ENCODE assay signal across 20 mouse cellular contexts in genomic region chr14:121110492-121111267, GRCm38 (mm10).
DNase-seq lines count a peak whose midpoint lies in the region; ATAC-seq and TF ChIP-seq lines count a peak whose summit lies in the region.
"Had no signal": no experiment of that assay in that cellular context is flagged by ENCODE, and none has a peak within 500 bp of the region (broad histone marks: within the 10 kb centered on the region; RNA-seq: fewer than 3 reads in every experiment).

No protein-coding gene starts in this region.

- no peaks in the 10 kb centered on the region for H3K27me3 ChIP-seq in heart, embryonic 11.5 days (ENCODE audit: control insufficient read depth, insufficient read depth, low read length)
- H3K27me3 ChIP-seq in liver, embryonic 14.5 days (ENCODE audit: control insufficient read depth, insufficient read depth, low read length) = no peaks in the 10 kb centered on the region
- no peaks in the 10 kb centered on the region for H3K27me3 ChIP-seq in intestine, postnatal 0 days (replicated peaks; ENCODE audit: control insufficient read depth, insufficient read depth, low read length)
- H3K27me3 ChIP-seq: CH12.LX; heart, embryonic 15.5 days; hindbrain, embryonic 12.5 days; neural tube, embryonic 13.5 days had no signal

- no peak overlapping the region for H3K9ac ChIP-seq in heart, embryonic 11.5 days (ENCODE audit: low read depth, low read length)
- no peak overlapping the region for H3K9ac ChIP-seq in liver, embryonic 14.5 days (replicated peaks)
- H3K9ac ChIP-seq in intestine, postnatal 0 days (ENCODE audit: low read depth, low read length) = no peak overlapping the region
- H3K9ac ChIP-seq: heart, embryonic 15.5 days; hindbrain, embryonic 12.5 days; neural tube, embryonic 13.5 days had no signal

- no peak overlapping the region for H3K27ac ChIP-seq in heart, embryonic 11.5 days (ENCODE audit: low read depth, low read length)
- H3K27ac ChIP-seq in liver, embryonic 14.5 days = no peak overlapping the region
- no peak overlapping the region for H3K27ac ChIP-seq in intestine, postnatal 0 days (ENCODE audit: low read depth, low read length)
- H3K27ac ChIP-seq: heart, embryonic 15.5 days; hindbrain, embryonic 12.5 days; neural tube, embryonic 13.5 days; stomach, postnatal 0 days had no signal

- H3K4me1 ChIP-seq in heart, embryonic 11.5 days (ENCODE audit: control insufficient read depth, insufficient read depth, low read length) = peaks cover 55% of the 10 kb centered on the region
- peaks cover 0 to 7% of the 10 kb centered on the region in 2 experiments; a peak in 2 of 4 replicates for H3K4me1 ChIP-seq in liver, embryonic 14.5 days (replicated peaks; ENCODE audit: control insufficient read depth in 2 of 2, insufficient read depth in 2 of 2, low read length in 1 of 2)
- H3K4me1 ChIP-seq in intestine, postnatal 0 days (replicated peaks; ENCODE audit: control insufficient read depth, insufficient read depth, low read length) = 0 out of 2 replicates have a peak, but pooled peaks cover 12% of the 10 kb centered on the region

- DNase-seq in heart, adult 11 months = peak; percentile 68
- DNase-seq in liver, embryonic 14.5 days (ENCODE audit: low read depth in 3 of 3, low spot score in 3 of 3) = peak; percentile 16 to 47 (median 22)
- DNase-seq in liver = no peak
- DNase-seq in adrenal gland, adult 2 months = no peak
- DNase-seq in urinary bladder, postnatal 10 days (ENCODE audit: low spot score) = no peak
- no peak for DNase-seq in gastrocnemius, adult 18-20 months (ENCODE audit: low spot score)
- DNase-seq: adrenal gland, adult 8-10 months; cerebellum, adult 9-10 months; gastrocnemius, postnatal 36 days; kidney, postnatal 10 days; right cerebral cortex, postnatal 25 days had no signal

- 65% methylated on average over 13 of the region's 13 CpGs for WGBS in heart, embryonic 11.5 days (ENCODE audit: insufficient replicate concordance)
- WGBS in liver, embryonic 14.5 days (ENCODE audit: insufficient replicate concordance) = 61% methylated on average over 13 of the region's 13 CpGs
- WGBS in intestine, postnatal 0 days = 41% methylated on average over 13 of the region's 13 CpGs

- no peak overlapping the region for H3K4me2 ChIP-seq in heart, embryonic 11.5 days
- no peak overlapping the region for H3K4me2 ChIP-seq in liver, embryonic 14.5 days (ENCODE audit: low read depth)
- H3K4me2 ChIP-seq in intestine, postnatal 0 days (replicated peaks; ENCODE audit: low read depth) = no peak overlapping the region
- H3K4me2 ChIP-seq: heart, embryonic 15.5 days; hindbrain, embryonic 12.5 days; midbrain, embryonic 11.5 days; neural tube, embryonic 13.5 days had no signal

- no peak overlapping the region for H3K4me3 ChIP-seq in heart, embryonic 11.5 days (ENCODE audit: low read depth, low read length)
- H3K4me3 ChIP-seq in liver, embryonic 14.5 days (ENCODE audit: insufficient read depth in 1 of 2, low read depth in 2 of 2, low read length in 2 of 2) = no peak overlapping the region
- no peak overlapping the region for H3K4me3 ChIP-seq in intestine, postnatal 0 days (ENCODE audit: low read depth, low read length)
- H3K4me3 ChIP-seq: heart, embryonic 15.5 days; hindbrain, embryonic 12.5 days; neural tube, embryonic 13.5 days had no signal

- no peaks in the 10 kb centered on the region for H3K9me3 ChIP-seq in heart, embryonic 11.5 days (replicated peaks; ENCODE audit: control insufficient read depth, low read length)
- H3K9me3 ChIP-seq in liver, embryonic 14.5 days (ENCODE audit: control insufficient read depth, low read length) = no peaks in the 10 kb centered on the region
- no peaks in the 10 kb centered on the region for H3K9me3 ChIP-seq in intestine, postnatal 0 days (ENCODE audit: control insufficient read depth)
- H3K9me3 ChIP-seq: heart, embryonic 15.5 days; hindbrain, embryonic 12.5 days; neural tube, embryonic 13.5 days had no signal

- no peaks in the 10 kb centered on the region for H3K36me3 ChIP-seq in heart, embryonic 11.5 days (ENCODE audit: control insufficient read depth, insufficient read depth, low read length)
- H3K36me3 ChIP-seq in liver, embryonic 14.5 days (replicated peaks; ENCODE audit: control insufficient read depth, insufficient read depth, low read depth) = no peaks in the 10 kb centered on the region
- H3K36me3 ChIP-seq in intestine, postnatal 0 days (ENCODE audit: control insufficient read depth, insufficient read depth) = peaks cover 7% of the 10 kb centered on the region; the same call in 1 of the 2 replicates
- H3K36me3 ChIP-seq: heart, embryonic 15.5 days had no signal

- no peak for ATAC-seq in heart, embryonic 11.5 days (replicated peaks; ENCODE audit: insufficient number of reproducible peaks, low FRiP score, low TSS enrichment)
- peak; percentile 39; the same call in 1 of the 2 replicates for ATAC-seq in liver, embryonic 14.5 days (ENCODE audit: insufficient read depth)
- ATAC-seq in intestine, postnatal 0 days = peak; percentile 81
- ATAC-seq: inflammation-experienced regulatory T-cells, adult 6 months had no signal

- TF ChIP-seq CTCF in liver, embryonic 14.5 days (IDR thresholded peaks at IDR 0.05; ENCODE audit: low read depth) = no peak
- no peak for TF ChIP-seq CTCF in intestine, postnatal 0 days (IDR thresholded peaks at IDR 0.05; ENCODE audit: low read depth)

- TF ChIP-seq EP300 in liver, embryonic 14.5 days (IDR thresholded peaks at IDR 0.05; ENCODE audit: low read depth) = peak; percentile 47

Comparison
In these comparisons a context has a peak if more than half of its experiments do, and no peak if none do; other contexts are left out.
1. DNase-seq: peak in heart, adult 11 months (single experiment) and liver, embryonic 14.5 days (3 of 3); none in liver (single experiment), adrenal gland, adult 2 months (single experiment), urinary bladder, postnatal 10 days (single experiment) and gastrocnemius, adult 18-20 months (single experiment).